Mouse (Mus musculus): ENCODE data around the gene Cdrt4. TPM values are rescaled to one million over a fixed set of nuclear protein-coding genes. Genes with fewer than 3 reads are reported as not detected.
A peak's percentile ranks its signal among the peaks of the same experiment; 100 is the strongest.

Cdrt4 gene
- polyA plus RNA-seq, 1 experiment from 2014 or later = not detected

DNA sequence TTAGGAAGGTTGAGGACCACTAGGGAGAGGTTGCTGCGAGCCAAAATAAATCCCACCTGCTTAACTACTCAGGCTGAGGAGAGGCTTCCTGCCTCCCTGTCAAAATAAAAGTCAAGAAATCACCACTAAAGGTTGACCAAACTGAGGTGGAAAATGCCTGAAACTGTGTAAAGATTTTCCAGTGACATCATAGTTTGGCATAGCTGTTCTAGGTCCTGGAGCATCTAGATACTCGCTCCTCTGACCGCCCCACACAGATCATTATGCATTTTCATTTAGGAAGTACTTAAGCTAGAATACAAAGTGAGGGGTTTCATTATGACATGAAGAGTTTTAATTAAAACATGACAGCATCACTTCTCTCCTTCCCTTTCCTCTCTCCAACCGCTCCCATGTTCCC is 12.3 kb downstream of the Cdrt4 start:
- H3K9ac ChIP-seq (replicated peaks; ENCODE audit: low read length) = no peak overlapping the region
- no peaks in the 10 kb centered on the region for H3K9me3 ChIP-seq (ENCODE audit: low read length)
- H3K27me3 ChIP-seq (ENCODE audit: insufficient read depth, low read length) = no peaks in the 10 kb centered on the region
- ATAC-seq (ENCODE audit: low FRiP score, low TSS enrichment) = no peak
- H3K4me3 ChIP-seq (ENCODE audit: low read length) = no peak overlapping the region
- no peak overlapping the region for H3K27ac ChIP-seq (ENCODE audit: low read length)
- H3K36me3 ChIP-seq (ENCODE audit: insufficient read depth, low read length) = no peaks in the 10 kb centered on the region
- 70% methylated on average over 4 of the region's 4 CpGs for WGBS
- H3K4me1 ChIP-seq (ENCODE audit: insufficient read depth, low read length) = peaks cover 18% of the 10 kb centered on the region
- H3K4me2 ChIP-seq (replicated peaks; ENCODE audit: low read depth, low read length) = no peak overlapping the region

DNA sequence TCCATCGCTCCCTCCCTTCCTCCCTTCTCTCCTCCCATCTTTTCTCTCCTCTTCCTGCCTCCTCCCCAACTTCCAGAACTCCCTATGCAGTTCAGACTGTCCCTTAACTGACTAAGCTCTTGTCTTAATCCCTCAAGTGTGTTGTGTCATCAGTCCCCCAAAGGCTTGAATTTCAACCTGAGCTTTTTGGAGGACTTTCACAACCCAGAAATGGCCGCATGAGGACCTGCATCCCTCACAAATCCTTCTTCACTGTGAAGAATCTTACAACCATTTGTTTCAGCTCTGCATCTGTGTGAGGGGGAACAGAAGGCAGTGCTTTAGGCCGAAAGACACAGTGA is 15.4 kb downstream of the Cdrt4 start:
- no peaks in the 10 kb centered on the region for H3K27me3 ChIP-seq (ENCODE audit: insufficient read depth, low read length)
- H3K36me3 ChIP-seq (ENCODE audit: insufficient read depth, low read length) = no peaks in the 10 kb centered on the region
- H3K4me2 ChIP-seq (replicated peaks; ENCODE audit: low read depth, low read length) = peak overlapping the region; percentile 62
- 45% methylated on average over 3 of the region's 3 CpGs for WGBS
- peak overlapping the region; percentile 65 for H3K9ac ChIP-seq (replicated peaks; ENCODE audit: low read length)
- peaks cover 18% of the 10 kb centered on the region for H3K4me1 ChIP-seq (ENCODE audit: insufficient read depth, low read length)
- ATAC-seq (ENCODE audit: low FRiP score, low TSS enrichment) = no peak
- no peaks in the 10 kb centered on the region for H3K9me3 ChIP-seq (ENCODE audit: low read length)
- peak overlapping the region; percentile 95 for H3K27ac ChIP-seq (ENCODE audit: low read length)
- no peak overlapping the region for H3K4me3 ChIP-seq (ENCODE audit: low read length)

DNA sequence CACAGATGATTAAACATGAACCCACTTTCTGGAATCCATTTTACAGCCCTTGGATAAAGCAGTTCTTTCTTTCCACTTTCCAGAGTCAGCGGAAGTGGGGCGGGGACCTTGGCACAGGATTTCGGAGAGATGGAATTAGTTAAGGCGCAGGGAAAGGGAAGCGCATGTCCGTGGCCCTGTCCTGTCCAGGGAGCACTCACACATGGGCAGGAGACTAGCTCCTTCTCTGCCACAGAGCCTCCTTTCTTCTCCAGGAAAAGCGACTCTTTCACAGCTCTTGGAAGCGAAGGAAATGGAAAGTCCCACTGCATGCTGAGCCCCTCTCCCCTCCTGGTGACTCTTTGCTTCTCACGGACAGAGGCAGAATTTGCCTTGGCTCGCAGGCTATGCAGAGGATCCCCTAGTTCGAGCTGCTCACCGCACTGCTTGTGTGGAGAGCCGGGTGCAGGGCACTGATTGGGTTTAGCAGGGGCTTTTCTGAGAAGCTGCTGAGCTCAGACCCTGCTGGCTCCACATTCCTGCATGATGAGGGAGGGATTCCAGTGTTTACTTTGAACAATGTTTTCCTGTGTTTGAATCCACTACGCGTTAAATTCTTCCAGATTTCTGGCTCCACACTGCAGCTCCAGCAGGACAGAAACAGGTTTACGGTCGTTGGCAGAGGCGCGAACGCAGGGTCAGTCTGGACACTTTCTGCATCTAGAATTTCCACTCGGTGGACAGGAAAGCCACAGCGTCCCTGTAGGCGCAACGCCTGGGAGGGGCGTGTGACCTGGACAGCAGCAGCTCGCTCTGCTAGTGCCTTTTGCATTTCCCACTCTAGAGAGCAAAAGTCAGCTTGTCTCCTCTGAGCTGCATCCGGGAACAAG is 16.0 kb downstream of the Cdrt4 start:
- Histone ChIP-seq H3K27me3 (ENCODE audit: insufficient read depth, low read length) (no peaks in the 10 kb centered on the region), H3K27ac (ENCODE audit: low read length) (peak overlapping the region; percentile 95), H3K9me3 (ENCODE audit: low read length) (no peaks in the 10 kb centered on the region), H3K9ac (replicated peaks; ENCODE audit: low read length) (peak overlapping the region; percentile 65), H3K4me1 (ENCODE audit: insufficient read depth, low read length) (peaks cover 18% of the 10 kb centered on the region), H3K36me3 (ENCODE audit: insufficient read depth, low read length) (no peaks in the 10 kb centered on the region), H3K4me3 (ENCODE audit: low read length) (peak overlapping the region; percentile 39), H3K4me2 (replicated peaks; ENCODE audit: low read depth, low read length) (peak overlapping the region; percentile 62)
- WGBS = 3% methylated on average over 27 of the region's 27 CpGs
- ATAC-seq (ENCODE audit: low FRiP score, low TSS enrichment) = peak; percentile 89

DNA sequence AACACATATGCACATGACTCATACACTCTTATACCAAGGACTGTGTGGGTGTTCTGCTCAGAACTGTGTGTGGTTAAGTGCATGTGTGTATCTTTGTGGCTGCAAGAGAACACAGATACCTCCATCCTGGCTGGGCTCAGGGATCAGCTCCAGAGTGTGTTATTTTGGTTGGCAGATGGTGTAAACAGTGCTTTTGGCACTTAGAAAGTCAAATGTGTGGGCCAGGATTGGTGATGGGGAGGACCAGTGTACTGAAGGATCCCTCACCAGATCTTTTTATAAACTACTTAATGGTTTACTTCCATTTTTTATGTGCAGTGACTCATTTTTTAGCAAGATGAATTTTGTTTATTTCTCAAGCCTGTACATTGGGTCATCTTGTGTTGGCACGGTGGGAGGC is 26.2 kb downstream of the Cdrt4 start:
- no peak overlapping the region for H3K4me3 ChIP-seq (ENCODE audit: low read length)
- ATAC-seq (ENCODE audit: low FRiP score, low TSS enrichment) = no peak
- no peak overlapping the region for H3K9ac ChIP-seq (replicated peaks; ENCODE audit: low read length)
- WGBS = 88% methylated on average over 1 of the region's 1 CpGs
- H3K4me2 ChIP-seq (replicated peaks; ENCODE audit: low read depth, low read length) = no peak overlapping the region
- no peaks in the 10 kb centered on the region for H3K27me3 ChIP-seq (ENCODE audit: insufficient read depth, low read length)
- no peaks in the 10 kb centered on the region for H3K36me3 ChIP-seq (ENCODE audit: insufficient read depth, low read length)
- H3K4me1 ChIP-seq (ENCODE audit: insufficient read depth, low read length) = no peaks in the 10 kb centered on the region
- H3K9me3 ChIP-seq (ENCODE audit: low read length) = no peaks in the 10 kb centered on the region
- no peak overlapping the region for H3K27ac ChIP-seq (ENCODE audit: low read length)

DNA sequence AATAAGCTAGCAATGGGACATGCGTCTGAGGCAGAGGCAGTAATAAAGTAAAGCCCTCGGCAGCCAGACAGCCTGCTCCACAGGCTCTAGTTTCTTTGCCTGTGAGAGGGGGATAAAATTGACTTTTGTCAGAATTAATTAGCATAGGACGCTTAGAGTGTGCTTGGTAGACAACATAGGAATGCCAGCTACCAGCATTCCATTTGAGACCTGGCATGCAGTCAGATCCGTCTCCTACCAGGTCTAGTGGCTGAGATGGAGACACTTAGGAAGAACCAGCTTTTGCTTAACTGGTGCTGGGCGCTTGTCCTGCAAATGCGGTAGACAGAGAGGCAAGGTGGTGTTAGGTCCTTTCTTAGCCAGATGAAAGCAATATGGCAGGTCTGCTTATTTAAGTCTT is 27.9 kb downstream of the Cdrt4 start:
- H3K4me2 ChIP-seq (replicated peaks; ENCODE audit: low read depth, low read length) = no peak overlapping the region
- no peaks in the 10 kb centered on the region for H3K4me1 ChIP-seq (ENCODE audit: insufficient read depth, low read length)
- no peaks in the 10 kb centered on the region for H3K27me3 ChIP-seq (ENCODE audit: insufficient read depth, low read length)
- no peak overlapping the region for H3K9ac ChIP-seq (replicated peaks; ENCODE audit: low read length)
- no peaks in the 10 kb centered on the region for H3K9me3 ChIP-seq (ENCODE audit: low read length)
- ATAC-seq (ENCODE audit: low FRiP score, low TSS enrichment) = no peak
- no peak overlapping the region for H3K4me3 ChIP-seq (ENCODE audit: low read length)
- H3K36me3 ChIP-seq (ENCODE audit: insufficient read depth, low read length) = no peaks in the 10 kb centered on the region
- no peak overlapping the region for H3K27ac ChIP-seq (ENCODE audit: low read length)
- WGBS = 80% methylated on average over 6 of the region's 6 CpGs

DNA sequence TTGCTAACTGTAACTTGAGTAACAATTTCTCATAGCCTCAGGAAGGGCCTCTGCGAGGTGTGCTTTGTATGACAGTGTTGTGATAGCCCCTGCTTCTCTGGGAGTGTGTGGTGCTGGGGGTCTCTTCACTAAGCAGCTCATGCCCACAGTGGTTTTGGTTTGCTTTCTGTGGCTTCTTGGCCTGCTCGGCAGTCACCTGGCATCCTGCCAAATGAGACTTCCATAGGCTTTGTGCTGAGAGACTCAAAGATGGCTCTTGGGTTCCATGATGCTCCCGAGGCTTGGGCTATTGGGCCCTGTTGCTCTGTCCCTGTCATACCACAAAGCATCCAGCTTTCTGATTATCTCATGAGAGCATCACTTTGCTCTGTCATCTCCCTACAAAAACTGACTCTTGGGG is 30.7 kb downstream of the Cdrt4 start:
- no peak overlapping the region for H3K27ac ChIP-seq (ENCODE audit: low read length)
- H3K36me3 ChIP-seq (ENCODE audit: insufficient read depth, low read length) = no peaks in the 10 kb centered on the region
- H3K4me1 ChIP-seq (ENCODE audit: insufficient read depth, low read length) = 0 out of 2 replicates have a peak, but pooled peaks cover 4% of the 10 kb centered on the region
- H3K27me3 ChIP-seq (ENCODE audit: insufficient read depth, low read length) = no peaks in the 10 kb centered on the region
- ATAC-seq (ENCODE audit: low FRiP score, low TSS enrichment) = no peak
- no peaks in the 10 kb centered on the region for H3K9me3 ChIP-seq (ENCODE audit: low read length)
- H3K9ac ChIP-seq (replicated peaks; ENCODE audit: low read length) = no peak overlapping the region
- WGBS = 54% methylated on average over 3 of the region's 3 CpGs
- H3K4me2 ChIP-seq (replicated peaks; ENCODE audit: low read depth, low read length) = no peak overlapping the region
- no peak overlapping the region for H3K4me3 ChIP-seq (ENCODE audit: low read length)

DNA sequence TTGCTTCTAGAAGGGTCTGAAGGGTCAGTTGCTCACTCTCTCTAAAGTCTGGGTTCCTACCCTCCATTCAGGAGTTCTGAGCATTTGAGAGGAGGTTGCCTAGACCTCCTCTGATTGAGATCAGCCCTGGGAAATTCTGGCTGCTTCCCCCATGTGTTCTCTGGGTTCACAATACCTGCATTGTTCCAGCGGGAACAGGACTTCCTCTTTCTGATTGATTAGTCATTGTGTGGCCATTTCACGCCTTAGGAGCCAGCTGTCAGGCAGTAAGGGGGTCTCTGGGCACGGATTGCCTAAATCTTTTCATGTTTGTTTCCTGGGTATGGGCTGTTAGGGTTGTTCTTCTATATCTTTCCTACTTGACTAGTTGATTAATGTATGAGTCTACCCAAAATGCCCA is 32.8 kb downstream of the Cdrt4 start:
- no peak for ATAC-seq (ENCODE audit: low FRiP score, low TSS enrichment)
- Histone ChIP-seq H3K4me1 (ENCODE audit: insufficient read depth, low read length) (0 out of 2 replicates have a peak, but pooled peaks cover 4% of the 10 kb centered on the region), H3K9me3 (ENCODE audit: low read length) (no peaks in the 10 kb centered on the region), H3K9ac (replicated peaks; ENCODE audit: low read length) (no peak overlapping the region), H3K4me3 (ENCODE audit: low read length) (no peak overlapping the region), H3K4me2 (replicated peaks; ENCODE audit: low read depth, low read length) (no peak overlapping the region), H3K27ac (ENCODE audit: low read length) (no peak overlapping the region), H3K36me3 (ENCODE audit: insufficient read depth, low read length) (no peaks in the 10 kb centered on the region), H3K27me3 (ENCODE audit: insufficient read depth, low read length) (no peaks in the 10 kb centered on the region)
- 23% methylated on average over 3 of the region's 3 CpGs for WGBS

DNA sequence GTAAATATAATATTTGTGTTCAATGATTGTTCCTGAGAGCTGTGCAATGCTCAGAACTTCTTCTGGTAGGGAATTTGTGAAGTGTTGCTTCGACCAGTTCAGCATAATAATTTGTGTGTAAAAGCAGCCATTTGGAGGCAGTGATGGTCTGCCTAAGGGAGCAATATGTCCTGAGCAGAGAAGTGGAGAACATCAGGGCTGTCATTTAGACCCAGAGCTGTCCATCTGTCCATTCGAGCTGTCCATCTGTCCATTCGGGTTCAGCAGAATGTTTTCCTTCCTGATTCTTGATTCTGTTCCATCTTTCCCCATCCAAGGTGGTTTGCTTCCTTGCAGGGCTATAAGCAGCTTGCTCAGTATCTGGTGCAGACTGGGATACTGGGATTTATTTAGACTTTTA is 33.4 kb downstream of the Cdrt4 start:
- Histone ChIP-seq H3K9me3 (ENCODE audit: low read length) (no peaks in the 10 kb centered on the region), H3K9ac (replicated peaks; ENCODE audit: low read length) (no peak overlapping the region), H3K36me3 (ENCODE audit: insufficient read depth, low read length) (no peaks in the 10 kb centered on the region), H3K4me3 (ENCODE audit: low read length) (no peak overlapping the region), H3K27me3 (ENCODE audit: insufficient read depth, low read length) (no peaks in the 10 kb centered on the region), H3K4me2 (replicated peaks; ENCODE audit: low read depth, low read length) (no peak overlapping the region), H3K4me1 (ENCODE audit: insufficient read depth, low read length) (0 out of 2 replicates have a peak, but pooled peaks cover 4% of the 10 kb centered on the region), H3K27ac (ENCODE audit: low read length) (0 out of 2 replicates have a peak overlapping the region, but pooled peaks have one; percentile 21)
- 64% methylated on average over 3 of the region's 3 CpGs for whole genome bisulfite sequencing
- no peak for ATAC-seq (ENCODE audit: low FRiP score, low TSS enrichment)

DNA sequence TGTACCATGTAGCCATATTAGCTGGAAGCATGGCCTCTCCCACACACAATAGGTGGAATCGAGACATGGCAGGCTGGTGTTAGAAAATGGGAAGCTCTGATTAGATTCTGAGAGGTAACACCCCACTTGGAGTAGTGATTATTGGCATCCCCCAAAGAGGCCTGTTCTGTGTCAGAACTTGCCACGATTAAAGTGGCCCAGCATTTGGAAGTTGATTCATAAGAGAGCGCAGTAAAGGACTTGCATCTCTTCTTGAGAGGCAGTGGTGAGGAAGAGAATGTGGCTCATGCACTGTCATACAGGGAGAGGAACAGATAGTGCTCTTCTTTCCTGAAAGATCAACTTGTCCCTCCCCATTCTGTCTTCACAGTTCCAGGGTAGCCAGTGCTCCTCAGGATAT is 34.1 kb downstream of the Cdrt4 start:
- no peaks in the 10 kb centered on the region for H3K27me3 ChIP-seq (ENCODE audit: insufficient read depth, low read length)
- H3K27ac ChIP-seq (ENCODE audit: low read length) = no peak overlapping the region
- H3K4me1 ChIP-seq (ENCODE audit: insufficient read depth, low read length) = 0 out of 2 replicates have a peak, but pooled peaks cover 4% of the 10 kb centered on the region
- H3K4me2 ChIP-seq (replicated peaks; ENCODE audit: low read depth, low read length) = no peak overlapping the region
- 88% methylated on average over 3 of the region's 3 CpGs for WGBS
- H3K9ac ChIP-seq (replicated peaks; ENCODE audit: low read length) = no peak overlapping the region
- H3K36me3 ChIP-seq (ENCODE audit: insufficient read depth, low read length) = no peaks in the 10 kb centered on the region
- H3K9me3 ChIP-seq (ENCODE audit: low read length) = no peaks in the 10 kb centered on the region
- H3K4me3 ChIP-seq (ENCODE audit: low read length) = no peak overlapping the region
- no peak for ATAC-seq (ENCODE audit: low FRiP score, low TSS enrichment)

DNA sequence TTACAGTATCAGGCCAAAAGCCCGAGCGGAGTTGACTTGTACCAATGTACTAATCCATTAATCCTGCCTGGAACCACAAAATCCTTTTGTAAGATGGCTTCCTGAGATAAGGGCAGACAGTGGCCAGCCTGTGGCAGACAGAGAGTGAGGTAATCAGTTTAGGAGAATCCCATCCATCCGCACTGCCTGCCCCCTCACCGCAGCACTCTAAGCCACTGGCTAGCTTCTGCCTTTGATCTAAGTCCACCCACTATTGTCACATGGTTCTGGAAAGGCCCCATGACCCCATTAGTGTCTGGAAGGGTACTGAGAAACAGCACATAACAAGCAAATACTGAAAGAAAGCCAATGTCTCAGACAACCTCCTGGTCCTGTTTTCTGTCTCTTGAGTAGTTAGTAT is 35.6 kb downstream of the Cdrt4 start:
- H3K4me1 ChIP-seq (ENCODE audit: insufficient read depth, low read length) = 0 out of 2 replicates have a peak, but pooled peaks cover 4% of the 10 kb centered on the region
- H3K9ac ChIP-seq (replicated peaks; ENCODE audit: low read length) = no peak overlapping the region
- H3K36me3 ChIP-seq (ENCODE audit: insufficient read depth, low read length) = no peaks in the 10 kb centered on the region
- no peak for ATAC-seq (ENCODE audit: low FRiP score, low TSS enrichment)
- no peak overlapping the region for H3K27ac ChIP-seq (ENCODE audit: low read length)
- 74% methylated on average over 4 of the region's 4 CpGs for WGBS
- no peak overlapping the region for H3K4me2 ChIP-seq (replicated peaks; ENCODE audit: low read depth, low read length)
- H3K4me3 ChIP-seq (ENCODE audit: low read length) = no peak overlapping the region
- H3K27me3 ChIP-seq (ENCODE audit: insufficient read depth, low read length) = no peaks in the 10 kb centered on the region
- no peaks in the 10 kb centered on the region for H3K9me3 ChIP-seq (ENCODE audit: low read length)
